Mouse (Mus musculus): Measurements from ENCODE around the gene Efna3. TPM values are rescaled to one million over a fixed set of nuclear protein-coding genes. Genes with fewer than 3 reads are reported as not detected.

The Efna3 gene
- under 1 TPM in 1 of 2 experiments, not detected in 1; 0.31 TPM for total RNA-seq (2021)

DNA sequence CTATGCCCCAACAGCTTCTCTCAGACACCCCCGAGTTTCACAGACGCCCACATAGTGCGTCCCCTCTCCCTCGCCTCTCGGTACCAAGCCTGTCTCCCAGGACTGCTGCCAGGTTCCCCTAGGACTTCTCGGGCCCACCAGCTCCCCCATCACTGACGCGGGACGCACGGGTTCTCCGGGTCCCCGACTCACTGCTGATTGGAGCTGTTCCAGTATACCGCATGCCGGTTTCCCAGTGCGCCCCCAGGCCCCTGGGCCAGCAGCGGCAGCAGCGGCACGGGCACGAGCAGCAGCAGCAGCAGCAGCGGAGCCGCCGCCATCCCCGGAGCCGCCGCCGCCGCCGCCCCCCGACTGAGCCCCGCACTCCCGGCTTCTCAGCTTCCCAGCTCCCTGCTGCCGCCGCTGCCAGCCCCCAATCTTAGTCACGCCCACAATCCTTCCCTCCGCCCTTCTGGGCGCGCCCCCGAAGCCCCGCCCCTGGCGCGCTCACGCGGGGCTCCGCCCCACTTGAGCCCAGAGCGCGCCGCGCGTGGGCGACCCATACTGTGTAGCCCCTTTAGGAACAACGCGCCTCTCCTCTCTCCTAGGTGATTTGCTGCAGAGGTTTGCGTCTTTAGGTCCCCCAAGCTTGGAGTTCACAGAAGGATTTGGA, at the start of gene Efna3:
TSS of gene Efna3 (minus strand) at position 452 of the 652 bp plus-strand sequence.
- DNase-seq (ENCODE audit: low spot score) = peak; percentile 46
- intact Hi-C loops (cut with DNase I) = no loop called here

DNA sequence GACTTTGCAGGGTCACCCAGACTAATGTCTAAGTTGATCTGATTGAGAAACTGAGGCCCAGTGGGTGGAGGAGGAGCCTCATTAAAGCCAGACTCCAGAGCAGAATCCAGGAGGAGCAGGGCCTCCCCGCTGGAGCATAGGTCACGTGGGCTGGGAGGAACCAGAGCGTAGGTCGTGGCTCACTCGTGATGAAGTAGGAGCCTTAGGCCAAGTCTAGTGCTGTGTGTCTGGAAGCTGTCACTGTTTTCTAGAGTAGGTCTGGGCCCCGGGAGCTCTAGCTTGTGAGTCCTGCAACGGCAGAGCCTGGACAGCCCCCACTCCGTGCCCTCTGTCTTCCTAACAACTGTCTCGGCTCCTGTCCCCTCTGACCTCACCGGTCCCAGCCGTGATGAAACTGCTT, 44.6 kb upstream of the Efna3 start:
- no peak for DNase-seq (ENCODE audit: low spot score)
- intact Hi-C loops (cut with DNase I) = no loop called here

DNA sequence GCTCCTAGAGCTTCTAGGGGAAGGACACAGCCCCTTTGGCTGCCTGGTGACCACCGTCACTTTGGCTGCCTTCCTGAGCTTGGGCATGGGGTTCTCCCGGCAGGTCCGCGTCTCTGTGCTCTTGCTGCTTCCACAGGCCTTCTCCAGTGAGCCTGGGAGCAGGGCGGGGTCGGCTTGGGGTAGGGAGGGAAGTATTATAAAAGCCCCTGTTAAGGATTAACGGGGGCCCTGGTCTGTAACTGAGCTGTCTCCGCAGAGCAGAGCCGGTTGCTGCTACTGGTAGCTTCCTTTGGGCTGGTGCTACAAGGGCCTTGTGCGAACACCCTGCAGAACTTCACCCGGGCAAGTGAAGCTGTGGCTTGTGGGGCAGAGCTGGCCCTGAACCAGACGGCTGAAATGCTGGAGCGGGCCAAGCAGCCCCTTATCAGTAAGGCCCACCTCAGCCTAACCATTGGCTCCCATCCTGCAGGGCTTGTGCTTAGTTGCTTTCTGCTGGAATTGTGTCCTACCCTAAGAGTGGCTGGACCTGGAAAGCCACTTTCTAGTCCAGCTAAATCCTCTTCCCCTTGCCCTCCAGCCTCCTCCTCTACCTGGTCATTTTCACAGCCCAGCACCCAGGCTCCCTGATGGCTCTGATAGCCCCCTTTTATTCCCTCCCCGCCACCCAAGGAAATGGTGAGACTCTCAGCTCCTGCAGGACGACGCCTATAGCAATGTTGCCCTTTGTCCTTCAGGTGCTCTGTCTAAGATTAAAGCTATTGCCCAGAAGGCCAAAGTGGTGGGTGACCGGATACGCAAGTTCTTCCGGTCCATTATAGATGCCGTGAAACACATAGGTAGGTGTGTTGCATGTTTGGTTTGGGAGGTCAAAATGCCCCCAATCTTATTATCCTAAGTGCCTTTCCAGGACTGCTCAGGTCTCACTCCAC, 43.0 kb upstream of the Efna3 start:
- no peak for DNase-seq (ENCODE audit: low spot score)
- intact Hi-C loops (cut with DNase I) = no loop called here

- intact Hi-C loops (cut with DNase I) = no loop called here
- DNase-seq (ENCODE audit: low spot score) = no peak
Measured at GRCm38 (mm10) chr3:89365153-89365485, 42.4 kb upstream of the Efna3 start, which contains the start of gene Dcst1. TSS of gene Dcst1 (minus strand) at chr3:89365253.

DNA sequence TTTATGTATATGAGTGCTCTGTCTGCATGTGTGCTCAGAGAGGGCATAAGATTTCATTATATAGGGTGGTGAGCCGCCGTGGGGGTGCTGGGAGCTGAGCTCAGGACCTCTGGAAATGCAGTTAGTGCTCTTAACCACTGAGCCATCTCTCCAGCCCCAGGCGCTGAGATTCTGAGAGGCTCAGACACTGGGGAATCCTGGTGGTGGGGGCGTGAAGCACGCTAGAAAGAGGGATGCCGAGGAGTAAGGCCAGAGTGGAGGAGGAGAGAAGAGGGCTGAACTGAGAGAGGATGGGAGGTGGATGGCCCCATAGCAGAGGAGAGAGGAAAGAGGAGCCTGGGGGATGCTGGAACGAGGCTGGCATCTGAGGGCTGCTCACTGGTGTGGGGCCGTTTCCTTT, 41.9 kb upstream of the Efna3 start:
- no peak for DNase-seq (ENCODE audit: low spot score)
- intact Hi-C loops (cut with DNase I) = no loop called here

DNA sequence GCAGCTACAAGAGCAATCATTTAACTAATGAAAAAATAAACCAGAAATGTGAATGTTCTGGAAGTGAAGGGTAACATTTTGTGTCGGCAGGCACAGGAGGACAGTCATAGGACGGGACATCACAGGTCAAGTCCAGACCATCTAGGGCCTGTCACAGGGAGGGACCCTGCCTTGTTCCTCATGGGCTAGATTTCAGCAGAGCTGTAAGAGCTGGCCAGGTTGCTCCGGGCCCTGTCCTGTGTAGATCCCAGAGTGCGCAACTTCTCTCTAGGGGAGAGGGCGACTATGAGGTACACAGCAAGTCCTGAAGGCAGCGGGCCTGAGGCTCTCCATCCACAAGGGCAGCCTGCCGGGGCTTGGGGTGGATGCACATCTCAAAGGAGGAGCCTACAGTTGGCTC, 38.9 kb upstream of the Efna3 start, which contains the start of gene Dcst2:
TSS of gene Dcst2 (plus strand) at position 301 of the 400 bp plus-strand sequence.
- no peak for DNase-seq (ENCODE audit: low spot score)
- intact Hi-C loops (cut with DNase I) = no loop called here

DNA sequence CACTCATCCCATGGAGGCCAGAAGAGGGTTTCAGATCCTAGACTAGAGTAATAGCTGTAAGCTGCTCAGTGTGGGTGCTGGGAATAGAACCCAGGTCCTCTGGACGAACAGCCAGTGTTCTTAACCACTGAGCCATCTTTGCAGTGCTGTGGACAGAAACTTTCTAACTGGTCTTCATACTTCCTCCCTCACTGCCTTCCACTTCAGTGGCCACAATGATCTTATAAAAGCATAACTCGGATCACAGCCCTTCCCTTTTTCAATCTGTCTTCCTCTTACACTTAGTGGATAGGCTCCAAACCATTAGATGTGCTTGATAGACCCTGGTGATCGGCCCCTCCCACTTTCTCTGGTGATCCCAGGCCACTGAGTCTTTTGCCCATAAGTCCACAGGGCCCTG, 37.5 kb upstream of the Efna3 start:
- intact Hi-C loops (cut with DNase I) = no loop called here

GRCm38 (mm10) chr3:89359630-89360029, 36.9 kb upstream of the Efna3 start:
- DNase-seq (ENCODE audit: low spot score) = no peak
- intact Hi-C loops (cut with DNase I) = no loop called here

More for the DNA sequence above, 37.5 kb upstream of the Efna3 start:
- DNase-seq (ENCODE audit: low spot score) = no peak

GRCm38 (mm10) chr3:89356029-89356428, 33.3 kb upstream of the Efna3 start:
- no peak for DNase-seq (ENCODE audit: low spot score)
- intact Hi-C loops (cut with DNase I) = no loop called here

DNA sequence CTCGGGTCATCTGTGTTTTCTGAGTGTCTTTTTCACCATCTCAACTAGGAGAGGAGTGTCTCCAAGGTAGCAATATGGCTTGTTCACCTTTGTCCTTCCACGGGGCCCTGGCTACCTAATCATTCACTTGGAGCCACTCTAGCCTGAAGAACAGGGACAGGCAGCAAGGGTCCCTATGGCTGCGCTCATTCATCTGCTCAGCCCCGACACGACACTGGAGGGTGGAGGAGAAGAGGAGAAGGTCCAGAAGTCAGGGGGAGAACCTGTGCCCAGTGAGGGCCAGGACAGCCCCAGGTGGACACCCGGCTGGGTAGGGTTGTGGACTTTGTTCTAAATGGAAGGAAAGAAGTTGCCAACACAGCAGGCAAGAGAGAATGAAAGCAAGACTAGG, 32.7 kb upstream of the Efna3 start:
- intact Hi-C loops (cut with DNase I) = no loop called here

DNA sequence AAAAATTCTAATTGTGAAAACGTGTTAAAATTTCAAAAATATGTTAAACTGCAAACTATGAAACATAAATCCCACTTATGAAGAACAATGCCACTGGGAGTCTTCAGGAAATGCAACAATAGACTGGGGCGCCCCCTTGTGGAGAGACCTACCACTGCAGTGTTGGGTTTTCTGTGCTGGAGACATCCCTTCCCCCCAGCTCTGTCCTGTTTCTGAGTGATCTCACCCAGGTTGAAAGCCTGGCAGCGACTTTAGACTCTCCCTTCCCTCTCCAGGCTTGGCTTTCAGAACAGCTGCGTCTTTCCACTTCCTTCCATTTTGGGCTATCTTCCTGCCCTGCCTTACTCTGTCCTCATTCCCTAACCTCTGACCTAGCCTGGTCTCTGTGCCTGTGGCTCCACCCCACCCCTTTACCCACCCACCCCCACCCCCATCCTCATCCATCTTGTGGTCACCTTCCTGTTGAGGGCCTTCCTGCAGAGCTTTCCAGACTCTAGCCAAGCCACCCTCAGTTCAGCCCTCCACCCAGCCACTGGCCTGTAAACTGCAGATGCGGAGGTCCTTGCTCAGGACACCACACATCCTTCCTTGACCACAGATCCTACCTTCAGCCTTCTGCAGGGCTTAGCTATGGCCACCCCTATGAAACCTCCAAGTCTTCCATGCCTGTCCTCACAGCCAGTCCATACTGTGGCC, 32.2 kb upstream of the Efna3 start:
- intact Hi-C loops (cut with DNase I) = loop anchor here (1.0 kb wide), 2 partner anchors 15 to 39 kb away; no protein-coding TSS in a partner anchor
- peak; percentile 74 for DNase-seq (ENCODE audit: low spot score)

More for the DNA sequence above, 32.7 kb upstream of the Efna3 start:
- DNase-seq (ENCODE audit: low spot score) = no peak

- intact Hi-C loops (cut with DNase I) = no loop called here
- DNase-seq (ENCODE audit: low spot score) = no peak
Measured at GRCm38 (mm10) chr3:89351271-89351670, 28.5 kb upstream of the Efna3 start.

- peak; percentile 85 for DNase-seq (ENCODE audit: low spot score)
- intact Hi-C loops (cut with DNase I) = loop anchor here (10.0 kb wide), 1 partner anchor 505 kb away; no protein-coding TSS in a partner anchor
Measured at GRCm38 (mm10) chr3:89349869-89350501, 27.2 kb upstream of the Efna3 start, which contains the start of gene Adam15. TSS of gene Adam15 (minus strand) at chr3:89349996.

DNA sequence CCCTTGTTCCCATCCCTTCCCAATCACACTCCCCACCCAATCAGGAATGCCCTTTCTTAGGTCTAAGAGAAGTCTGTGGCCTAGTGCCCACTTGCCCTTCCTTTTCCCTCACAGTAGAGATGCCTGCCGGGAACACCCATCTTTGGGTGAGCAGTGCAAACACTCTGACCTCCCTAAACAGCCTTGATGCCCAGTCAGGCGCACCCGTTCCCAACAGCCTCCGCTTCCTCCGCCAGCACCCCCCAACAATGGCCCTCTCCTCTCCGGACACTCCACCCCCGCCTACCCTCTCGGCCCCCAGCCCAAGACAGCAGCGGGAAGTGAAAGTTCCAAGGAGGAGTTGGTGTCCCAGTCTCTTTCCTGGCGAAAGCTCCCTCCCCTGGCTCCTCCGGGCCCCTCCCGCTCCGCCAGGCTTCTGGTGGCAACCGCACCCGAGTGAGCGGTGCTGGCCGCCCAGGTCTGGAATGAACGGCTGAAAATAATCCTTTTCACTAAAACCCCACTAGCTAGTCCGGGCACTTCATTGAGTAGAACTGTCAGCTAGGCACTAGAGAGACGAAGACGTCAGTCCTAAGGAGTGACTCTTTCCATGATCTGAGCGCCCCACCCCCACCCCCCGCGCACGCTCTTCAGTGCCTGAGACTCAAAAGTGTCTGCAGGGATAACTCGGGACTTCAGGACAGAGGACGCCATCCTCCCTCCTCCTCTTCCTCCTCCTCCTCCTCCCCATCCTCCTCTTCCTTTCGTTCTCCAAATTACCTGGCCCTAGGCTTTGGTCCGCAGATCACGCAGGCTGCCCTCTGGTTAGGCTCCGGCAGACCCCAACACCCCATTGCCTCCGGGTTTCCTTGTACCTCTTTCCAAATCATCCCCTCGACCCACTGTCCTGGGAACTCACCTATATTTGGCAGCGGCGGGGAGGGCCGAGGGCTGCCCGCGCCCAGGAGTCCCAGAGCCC, 26.4 kb upstream of the Efna3 start:
- peak; percentile 78 for DNase-seq (ENCODE audit: low spot score)
- intact Hi-C loops (cut with DNase I) = loop anchor here (10.0 kb wide), 1 partner anchor 506 kb away; no protein-coding TSS in a partner anchor

- DNase-seq (ENCODE audit: low spot score) = peak; percentile 56
- intact Hi-C loops (cut with DNase I) = loop anchor here (10.0 kb wide), 1 partner anchor 507 kb away; no protein-coding TSS in a partner anchor
Measured at GRCm38 (mm10) chr3:89347916-89348315, 25.2 kb upstream of the Efna3 start.

- no peak for DNase-seq (ENCODE audit: low spot score)
- intact Hi-C loops (cut with DNase I) = loop anchor here (10.0 kb wide), 1 partner anchor 508 kb away; no protein-coding TSS in a partner anchor
Measured at GRCm38 (mm10) chr3:89346815-89347540, 24.2 kb upstream of the Efna3 start.

DNA sequence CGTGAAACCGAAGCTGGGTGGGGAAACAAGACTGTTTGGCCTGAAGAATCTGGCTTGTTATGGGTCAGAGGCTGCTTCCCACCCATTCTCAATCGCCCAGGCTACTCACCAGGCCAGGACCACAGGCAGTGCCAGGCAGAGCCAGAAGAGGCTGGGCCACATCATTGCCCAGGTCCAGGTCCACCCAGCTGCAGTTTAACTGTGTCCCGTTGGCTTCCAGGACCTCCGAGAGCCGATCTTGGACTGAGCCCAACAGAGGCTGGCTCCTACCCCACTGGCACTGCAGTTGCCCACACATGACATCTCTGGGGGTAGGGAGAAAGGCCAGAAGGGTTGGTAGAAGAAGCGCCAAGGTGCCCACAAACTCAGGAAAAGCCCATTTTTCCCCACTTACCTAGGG, 20.5 kb upstream of the Efna3 start:
- intact Hi-C loops (cut with DNase I) = loop anchor here (5.0 to 10.0 kb wide), 2 partner anchors 139 to 512 kb away; no protein-coding TSS in a partner anchor
- no peak for DNase-seq (ENCODE audit: low spot score)

GRCm38 (mm10) chr3:89341794-89342193, 19.0 kb upstream of the Efna3 start:
- no peak for DNase-seq (ENCODE audit: low spot score)
- intact Hi-C loops (cut with DNase I) = loop anchor here (5.0 to 10.0 kb wide), 2 partner anchors 141 to 513 kb away; no protein-coding TSS in a partner anchor
